Mouse (Mus musculus) kidney, postnatal 36 days (tissue): ENCODE data around the gene Tom1.

Experiments
- DNase-seq, 2 experiments: peaks; one replicate each; pipeline ENCODE4 v3.0.0; 2021 to 2022; ENCODE audit warnings: mixed read lengths in 2 of 2

The Tom1 gene

GRCm38 (mm10) chr8:75033511-75034243 is at the start of gene Tom1:
Gene Tom1, plus strand, starts transcription at chr8:75033705.
- peak; percentile 97 to 98 for DNase-seq

- no peak for DNase-seq
Observed at GRCm38 (mm10) chr8:74987436-74987835, 46.1 kb upstream of the Tom1 start.

- peak; percentile 6 to 50 for DNase-seq
Observed at GRCm38 (mm10) chr8:74990021-74990420, 43.5 kb upstream of the Tom1 start.

DNA sequence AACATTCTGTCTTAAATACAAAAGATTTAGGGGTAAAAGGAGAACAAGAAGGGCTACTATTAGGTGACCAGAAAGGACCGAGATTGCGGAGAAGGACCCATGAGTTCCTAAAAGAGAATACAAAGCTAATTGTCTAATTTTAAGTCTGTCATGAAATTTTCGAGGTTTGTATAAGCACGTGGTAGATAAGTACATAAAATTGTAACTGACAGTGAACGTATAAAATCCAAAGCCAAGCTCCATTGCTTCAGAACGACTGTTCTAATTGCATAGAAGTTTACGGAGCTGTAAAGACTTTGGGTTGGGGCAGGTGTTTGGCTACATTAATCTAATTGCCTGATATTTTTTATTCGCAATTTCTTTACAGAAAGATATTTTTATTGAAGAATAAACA is 40.4 kb upstream of the Tom1 start, which contains the start of gene Hmgxb4:
Gene Hmgxb4 (plus strand): TSS at position 276 of the 394 bp plus-strand sequence.
- no peak for DNase-seq

DNA sequence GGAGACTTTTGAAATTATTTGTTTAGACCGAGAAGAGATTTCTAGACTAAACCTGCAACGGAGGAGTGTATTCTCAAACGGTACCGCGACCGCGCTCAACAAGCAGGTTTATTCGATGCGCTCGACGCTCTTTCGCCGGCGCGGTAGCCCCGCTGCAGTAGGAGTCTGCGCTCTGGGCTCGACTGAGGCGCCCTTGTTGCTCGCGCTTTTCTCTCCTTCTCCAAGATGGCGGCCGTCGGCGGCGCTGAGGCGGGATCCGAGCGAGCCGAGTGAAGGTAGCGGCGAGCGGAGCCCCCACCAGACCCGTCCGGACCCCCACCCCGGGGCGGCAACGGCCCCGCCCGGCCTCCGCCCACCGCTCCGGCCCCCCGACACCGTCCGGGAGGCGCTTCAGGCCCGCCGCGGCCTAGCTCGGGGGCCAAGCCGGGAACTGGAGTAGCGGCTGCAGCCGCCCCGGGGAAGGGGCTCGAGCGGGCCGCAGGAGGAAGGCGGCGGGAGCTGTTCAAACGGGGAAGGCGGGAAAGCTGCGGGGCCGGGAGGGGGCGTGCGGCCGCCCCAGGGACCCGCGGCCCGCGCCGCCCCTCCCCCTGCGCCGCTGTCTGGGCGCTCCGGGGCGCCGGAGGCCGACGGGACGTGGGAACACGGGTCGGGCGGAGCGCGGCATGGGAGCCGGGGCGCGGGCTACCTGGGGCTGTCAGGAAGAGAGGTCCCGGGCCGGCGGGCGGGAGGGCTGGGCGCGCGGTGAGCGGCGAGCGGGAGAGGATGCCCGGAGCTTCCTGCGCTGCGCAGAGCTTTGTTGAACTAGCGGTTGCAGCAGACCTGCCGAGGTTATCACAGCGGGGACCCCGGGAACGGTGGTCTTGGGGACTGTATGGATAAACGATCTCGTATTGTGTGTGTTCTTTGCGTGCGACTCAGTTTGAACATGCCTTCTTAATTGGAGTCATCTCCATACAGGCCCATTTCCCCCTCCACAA is 39.7 kb upstream of the Tom1 start:
- DNase-seq: peak; percentile 91

GRCm38 (mm10) chr8:74994540-74994939 is 39.0 kb upstream of the Tom1 start:
- DNase-seq: peak in 1 of 2 experiments; percentile 14

DNA sequence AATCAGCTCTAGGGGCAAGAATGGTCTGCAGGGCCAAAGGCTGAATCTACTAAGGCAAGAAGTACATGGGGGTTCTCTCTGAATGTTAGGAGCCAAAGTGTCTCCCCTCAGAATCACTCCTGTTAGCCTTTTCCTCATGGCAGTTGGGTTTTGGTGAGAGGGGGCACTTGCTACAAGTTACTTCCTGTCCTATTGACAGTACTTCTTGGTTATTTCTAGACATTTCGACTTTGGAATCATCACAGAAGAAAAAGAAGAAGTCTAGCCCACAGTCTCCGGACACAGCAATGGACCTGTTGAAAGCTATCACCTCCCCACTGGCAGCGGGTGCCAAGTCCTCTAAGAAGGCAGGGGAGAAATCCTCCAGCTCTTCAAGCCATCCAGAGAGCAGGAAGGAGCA is 33.1 kb upstream of the Tom1 start:
- no peak for DNase-seq

DNA sequence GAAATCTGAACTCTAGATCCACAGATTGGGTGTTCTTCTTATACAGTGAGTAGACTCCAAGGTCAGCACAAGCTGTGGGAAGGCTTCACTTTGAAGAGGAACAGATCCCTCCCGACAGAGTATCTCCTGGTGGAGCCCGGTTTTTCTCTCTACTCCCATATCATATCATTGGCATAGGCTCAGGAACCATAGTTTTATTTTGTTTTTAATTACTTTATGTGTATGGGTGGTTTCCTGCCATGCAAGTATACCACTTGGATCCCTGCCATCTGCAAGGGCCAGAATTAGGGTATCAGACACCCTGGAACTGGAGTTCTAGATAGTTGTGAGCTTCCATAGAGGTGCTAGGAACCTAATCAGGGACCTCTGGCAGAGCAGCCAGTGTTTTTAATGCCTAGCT is 24.7 kb upstream of the Tom1 start:
- DNase-seq: no peak

DNA sequence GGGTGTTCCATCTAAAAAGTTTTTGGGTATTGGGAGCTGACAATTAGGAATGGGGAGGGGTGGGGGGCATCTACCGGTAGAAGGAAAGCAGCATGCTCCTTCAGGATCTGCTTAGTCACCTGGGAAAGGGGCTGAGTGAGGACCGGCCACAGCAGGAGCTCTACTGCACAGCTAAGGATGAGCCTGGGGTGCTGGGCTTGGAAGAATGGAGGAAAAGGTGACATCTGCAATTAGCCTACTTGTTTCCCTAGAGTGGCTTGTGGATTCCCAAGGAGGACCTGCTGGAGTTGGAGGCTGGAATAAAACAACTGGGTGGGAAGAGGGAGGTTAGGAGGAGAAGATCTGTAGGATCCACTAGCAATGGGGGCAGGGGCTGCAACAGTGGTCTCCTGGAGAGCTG is 19.9 kb upstream of the Tom1 start:
- no peak for DNase-seq

GRCm38 (mm10) chr8:75013964-75014363 is 19.5 kb upstream of the Tom1 start:
- no peak for DNase-seq

GRCm38 (mm10) chr8:75015981-75016380 is 17.5 kb upstream of the Tom1 start:
- DNase-seq: no peak

DNA sequence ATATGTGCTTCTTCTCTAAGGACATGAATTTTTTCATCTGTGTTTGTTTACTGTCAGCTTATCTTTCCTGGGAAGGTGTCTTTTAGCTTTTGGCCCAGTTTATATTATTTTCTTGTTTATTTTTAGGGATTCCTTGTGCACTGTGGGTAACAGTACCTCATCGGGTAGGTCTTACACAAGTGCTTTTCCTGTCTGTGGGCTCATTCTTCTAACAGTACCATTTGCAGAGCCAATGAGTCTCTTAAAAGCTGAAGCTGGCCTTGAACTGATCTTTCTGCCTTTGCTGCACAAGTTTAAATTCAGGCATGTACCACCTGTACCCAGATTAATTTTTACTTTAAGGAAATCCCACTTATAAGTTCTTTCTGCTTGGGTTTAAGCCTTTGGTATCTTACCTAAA is 17.1 kb upstream of the Tom1 start:
- DNase-seq: no peak

- DNase-seq: peak; percentile 42 to 47
Observed at GRCm38 (mm10) chr8:75018274-75018972, 15.1 kb upstream of the Tom1 start.

DNA sequence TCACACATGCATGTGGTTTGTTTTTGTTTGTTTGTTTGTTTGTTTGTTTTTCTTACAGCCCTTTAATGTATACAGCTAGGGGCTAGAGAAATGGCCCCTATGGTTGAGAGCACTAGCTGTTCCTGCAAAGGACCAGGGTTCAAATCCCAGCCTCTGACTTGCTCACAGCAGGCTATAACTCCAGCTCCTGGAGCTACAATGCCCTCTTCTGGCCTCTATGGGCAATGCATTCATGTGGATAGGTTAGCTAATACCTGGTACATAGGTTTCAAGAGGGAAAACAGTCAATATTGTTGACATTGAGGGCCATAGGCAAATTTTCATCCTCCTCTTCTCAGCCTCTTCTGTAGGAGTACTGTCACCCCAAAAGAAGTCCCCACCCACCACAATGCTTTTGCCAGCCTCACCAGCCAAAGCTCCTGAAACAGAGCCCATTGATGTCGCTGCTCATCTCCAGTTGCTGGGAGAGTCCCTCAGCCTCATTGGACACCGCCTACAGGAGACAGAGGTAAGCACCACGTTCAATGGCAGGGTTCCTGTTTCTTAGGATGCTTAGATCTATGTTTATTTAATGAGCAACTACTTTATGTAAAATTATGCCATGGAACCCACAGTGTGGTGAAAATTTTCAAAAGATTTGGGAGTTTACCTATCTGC is 9.7 kb upstream of the Tom1 start:
- peak; percentile 20 to 60 for DNase-seq

GRCm38 (mm10) chr8:75025809-75026208 is 7.7 kb upstream of the Tom1 start:
- no peak for DNase-seq

DNA sequence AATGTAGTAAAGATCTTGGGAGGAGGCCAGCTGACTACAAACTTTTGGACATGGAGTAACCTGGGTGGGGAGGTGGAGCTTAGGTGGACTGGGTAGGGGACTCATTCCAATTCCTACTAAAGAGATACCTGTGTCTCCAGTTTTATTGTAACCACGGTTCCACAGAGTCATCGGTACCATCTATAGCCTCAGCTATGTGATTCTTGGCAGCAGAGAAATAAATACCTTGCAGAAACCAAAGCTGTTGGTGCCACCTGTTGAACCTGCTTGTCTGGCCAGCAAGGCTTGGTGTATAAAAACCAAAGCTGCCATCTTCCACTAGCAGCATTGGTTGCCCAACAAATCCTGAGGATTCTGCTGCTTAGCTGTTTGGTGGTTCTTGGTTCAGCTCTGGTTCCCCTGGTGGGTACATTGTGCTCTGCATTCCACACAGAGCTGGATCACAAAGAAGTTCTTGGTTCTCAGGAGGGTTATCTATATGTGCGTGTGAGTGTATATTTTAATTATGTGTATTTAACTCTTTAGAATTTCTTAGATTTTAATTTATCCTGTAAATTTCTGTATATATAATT is 3.0 kb upstream of the Tom1 start:
- no peak for DNase-seq

GRCm38 (mm10) chr8:75032961-75033360 is 544 bp upstream of the Tom1 start:
- DNase-seq: no peak

GRCm38 (mm10) chr8:75034285-75034684 is 780 bp downstream of the Tom1 start:
- DNase-seq: no peak

DNA sequence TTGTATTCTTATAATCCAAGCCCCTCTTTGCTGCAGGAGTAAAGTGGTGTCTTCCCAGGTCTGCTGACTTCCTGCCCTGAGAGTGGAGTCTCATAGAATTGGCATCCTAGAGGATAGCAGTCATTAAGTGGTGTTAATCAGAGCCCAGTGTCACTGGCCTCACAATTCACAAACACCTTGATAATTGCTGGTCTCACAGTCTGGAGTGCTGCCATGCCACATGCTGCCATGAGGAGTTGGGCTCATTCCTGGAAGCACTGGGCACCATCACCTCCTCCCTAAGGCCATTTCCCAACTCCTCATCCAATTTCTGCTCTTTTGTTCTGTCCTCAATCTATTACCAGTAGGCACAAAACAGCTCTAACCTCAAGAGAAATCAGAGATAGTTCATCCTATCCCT is 2.1 kb downstream of the Tom1 start:
- DNase-seq: no peak

- peak; percentile 21 to 31 for DNase-seq
Observed at GRCm38 (mm10) chr8:75038497-75038896, 5.0 kb downstream of the Tom1 start.

DNA sequence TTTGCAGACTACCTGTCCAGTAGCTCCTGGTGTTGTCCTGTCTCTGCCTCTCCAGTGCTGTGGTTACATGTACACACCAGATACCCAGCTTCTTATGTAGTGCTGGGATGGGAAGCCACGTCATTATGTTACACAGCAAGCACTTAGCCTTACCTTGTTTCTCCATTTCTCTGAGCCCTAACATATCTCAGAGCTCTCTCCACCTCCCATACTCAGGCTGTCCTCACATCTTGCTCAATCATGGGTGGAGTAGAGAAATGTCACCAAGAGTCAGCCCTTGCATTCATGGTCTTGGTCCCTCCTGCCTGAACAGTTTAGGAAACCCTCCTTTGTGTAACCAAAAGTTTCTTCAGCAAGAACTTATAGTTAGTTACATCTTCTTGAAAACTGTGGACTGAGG is 6.2 kb downstream of the Tom1 start:
- DNase-seq: no peak

GRCm38 (mm10) chr8:75042171-75042570 is 8.7 kb downstream of the Tom1 start:
- DNase-seq: peak in 1 of 2 experiments; percentile 33
